Mouse (Mus musculus): Measurements from ENCODE around the gene Matk.
A peak's percentile ranks its signal among the peaks of the same experiment; 100 is the strongest.

GRCm38 (mm10) chr10:81244595-81244994 is 8.1 kb upstream of the Matk start:
- TF ChIP-seq POLR2A (IDR thresholded peaks at IDR 0.05; ENCODE audit: insufficient read depth, low read depth, low read length) (no peak), CTCF (IDR thresholded peaks at IDR 0.05; ENCODE audit: insufficient read depth, low read depth, low read length) (peak; percentile 74)
